Mouse (Mus musculus) myocyte (in vitro differentiated cells): ENCODE measurements around the gene Camk1. TPM values are rescaled to one million over a fixed set of nuclear protein-coding genes. Genes with fewer than 3 reads are reported as not detected.

ENCODE experiments used
- H3K27me3 ChIP-seq: one replicate; pipeline ENCODE4 v1.6.1; 2011; ENCODE audit not compliant: control insufficient read depth, insufficient read depth, insufficient read length
- H3K36me3 ChIP-seq: one replicate; pipeline ENCODE4 v1.6.1; 2011; ENCODE audit not compliant: control insufficient read depth, insufficient read depth
- H3K4me2 ChIP-seq: one replicate; pipeline ENCODE4 v1.6.1; 2011; ENCODE audit warnings: low read depth, control low read depth
- H3K4me3 ChIP-seq: one replicate; pipeline ENCODE4 v1.5.1; 2011; ENCODE audit warnings: mild to moderate bottlenecking, control low read depth, moderate library complexity
- H3K79me2 ChIP-seq: one replicate; pipeline ENCODE4 v1.6.1; 2011; ENCODE audit not compliant: control insufficient read depth, insufficient read depth
- H3ac ChIP-seq: one replicate; pipeline ENCODE4 v1.6.1; 2011; ENCODE audit not compliant: control insufficient read depth, insufficient read length
- CEBPB ChIP-seq: IDR thresholded peaks from 2 replicates; pipeline ENCODE4 v1.6.1; 2011; ENCODE audit warnings: mild to moderate bottlenecking, moderate library complexity; ENCODE audit not compliant: poor library complexity, insufficient read depth, severe bottlenecking
- E2F4 ChIP-seq: IDR thresholded peaks from one replicate; pipeline ENCODE4 v1.6.1; 2011; ENCODE audit warnings: mild to moderate bottlenecking, control low read depth, moderate library complexity; ENCODE audit not compliant: insufficient read depth
- MAX ChIP-seq: IDR thresholded peaks from one replicate; pipeline ENCODE4 v1.6.1; 2011; ENCODE audit warnings: low read depth, mild to moderate bottlenecking, control low read depth
- MYOD1 ChIP-seq, 3 experiments: IDR thresholded peaks; one replicate each; pipeline ENCODE4 v1.6.1; 2011; ENCODE audit warnings: control low read depth in 2 of 3, low read depth in 2 of 3, mild to moderate bottlenecking in 2 of 3, moderate library complexity in 1 of 3; ENCODE audit not compliant: insufficient read length in 2 of 3, control insufficient read depth in 1 of 3
- MYOG ChIP-seq, 3 experiments: IDR thresholded peaks; one replicate each; pipeline ENCODE4 v1.6.1; 2011; ENCODE audit warnings: control low read depth in 2 of 3, low read depth in 2 of 3, mild to moderate bottlenecking in 2 of 3; ENCODE audit not compliant: insufficient read length in 2 of 3, control insufficient read depth in 1 of 3, insufficient read depth in 1 of 3
- POLR2A ChIP-seq: IDR thresholded peaks from one replicate; pipeline ENCODE4 v1.6.1; 2011; ENCODE audit warnings: low read depth, mild to moderate bottlenecking, control low read depth, moderate library complexity; ENCODE audit not compliant: insufficient read length
- POLR2AphosphoS2 ChIP-seq: IDR thresholded peaks from one replicate; pipeline ENCODE4 v1.6.1; 2011; ENCODE audit warnings: low read depth, control low read depth; ENCODE audit not compliant: insufficient read length
- REST ChIP-seq: IDR thresholded peaks from one replicate; pipeline ENCODE4 v1.6.1; 2011; ENCODE audit warnings: mild to moderate bottlenecking, control low read depth, moderate library complexity; ENCODE audit not compliant: insufficient read depth, insufficient read length
- SRF ChIP-seq: IDR thresholded peaks from one replicate; pipeline ENCODE4 v1.6.1; 2011; ENCODE audit warnings: low read depth; ENCODE audit not compliant: control insufficient read depth, insufficient read length
- TCF12 ChIP-seq: IDR thresholded peaks from one replicate; pipeline ENCODE4 v1.6.1; 2011; ENCODE audit warnings: mild to moderate bottlenecking, control low read depth; ENCODE audit not compliant: poor library complexity, insufficient read depth, severe bottlenecking
- TCF3 ChIP-seq: IDR thresholded peaks from one replicate; pipeline ENCODE4 v1.6.1; 2011; ENCODE audit warnings: low read depth, control low read depth; ENCODE audit not compliant: insufficient read length
- USF1 ChIP-seq: IDR thresholded peaks from one replicate; pipeline ENCODE4 v1.6.1; 2011; ENCODE audit warnings: low read depth, mild to moderate bottlenecking, control low read depth, moderate library complexity
- polyA plus RNA-seq: library from polyadenylated mRNA; unstranded; fragments of >200 nt; fragmentation: generic; extraction: Trizol; gene quantifications from one replicate; pipeline ENCODE4 v1.2.1, GENCODE M21; 2012; ENCODE audit warnings: missing spikeins

Gene Camk1
- 44.5 TPM for polyA plus RNA-seq

- no peaks in the 10 kb centered on the region for H3K79me2 ChIP-seq
- peak within 1 kb of the TSS; percentile 14 for H3ac ChIP-seq
- H3K4me2 ChIP-seq = peak within 1 kb of the TSS; percentile 99
- no peaks in the 10 kb centered on the region for H3K36me3 ChIP-seq
- TF ChIP-seq POLR2A (peak; percentile 92), USF1 (no peak), CEBPB (no peak), MYOD1 (IDR thresholded peaks at IDR 0.05; ENCODE audit: control insufficient read depth in 1 of 3, insufficient read length in 2 of 3, low read depth in 2 of 3) (no peak), MYOG (IDR thresholded peaks at IDR 0.05; ENCODE audit: control insufficient read depth in 1 of 3, insufficient read depth in 1 of 3, insufficient read length in 2 of 3, low read depth in 2 of 3) (no peak), POLR2AphosphoS2 (peak; percentile 93), TCF3 (no peak), E2F4 (no peak), REST (no peak), MAX (no peak), SRF (no peak), TCF12 (no peak)
- no peaks in the 10 kb centered on the region for H3K27me3 ChIP-seq
- peak within 1 kb of the TSS; percentile 45 for H3K4me3 ChIP-seq
Measured at GRCm38 (mm10) chr6:113343177-113344092, at the start of gene Camk1. TSS of gene Camk1 (minus strand) at chr6:113343984.

- Histone ChIP-seq H3K4me2 (no peak overlapping the region), H3K27me3 (no peaks in the 10 kb centered on the region), H3K79me2 (no peaks in the 10 kb centered on the region), H3K36me3 (peaks cover 22% of the 10 kb centered on the region), H3K4me3 (no peak overlapping the region), H3ac (no peak overlapping the region)
- TF ChIP-seq POLR2AphosphoS2 (peak; percentile 61), TCF12 (no peak), E2F4 (no peak)
Measured at GRCm38 (mm10) chr6:113392387-113393071, 48.7 kb upstream of the Camk1 start.

GRCm38 (mm10) chr6:113392015-113392386 lies 48.2 kb upstream of the Camk1 start:
- Histone ChIP-seq H3K27me3 (no peaks in the 10 kb centered on the region), H3ac (no peak overlapping the region), H3K36me3 (peaks cover 27% of the 10 kb centered on the region), H3K4me2 (no peak overlapping the region), H3K79me2 (no peaks in the 10 kb centered on the region), H3K4me3 (no peak overlapping the region)
- no peak for TF ChIP-seq TCF3
- no peak for TF ChIP-seq POLR2A
- no peak for TF ChIP-seq MYOD1 (IDR thresholded peaks at IDR 0.05; ENCODE audit: control insufficient read depth in 1 of 3, insufficient read length in 2 of 3, low read depth in 2 of 3)
- no peak for TF ChIP-seq REST

GRCm38 (mm10) chr6:113390715-113391114 lies 46.9 kb upstream of the Camk1 start:
- no peaks in the 10 kb centered on the region for H3K27me3 ChIP-seq
- no peak overlapping the region for H3K4me2 ChIP-seq
- TF ChIP-seq CEBPB (no peak), POLR2AphosphoS2 (no peak), E2F4 (no peak), POLR2A (no peak), SRF (no peak)
- H3ac ChIP-seq = no peak overlapping the region
- peaks cover 34% of the 10 kb centered on the region for H3K36me3 ChIP-seq
- H3K79me2 ChIP-seq = no peaks in the 10 kb centered on the region
- no peak overlapping the region for H3K4me3 ChIP-seq

GRCm38 (mm10) chr6:113388960-113389359 lies 45.2 kb upstream of the Camk1 start, which contains the start of gene Ttll3:
TSS of gene Ttll3 (plus strand) at chr6:113389260.
- H3K4me3 ChIP-seq = no peak within 1 kb of the TSS
- no peak within 1 kb of the TSS for H3K4me2 ChIP-seq
- TF ChIP-seq CEBPB (no peak), USF1 (no peak), SRF (no peak), MAX (no peak), TCF12 (no peak), POLR2AphosphoS2 (no peak), E2F4 (no peak), TCF3 (no peak), MYOG (IDR thresholded peaks at IDR 0.05; ENCODE audit: control insufficient read depth in 1 of 3, insufficient read depth in 1 of 3, insufficient read length in 2 of 3, low read depth in 2 of 3) (no peak), MYOD1 (IDR thresholded peaks at IDR 0.05; ENCODE audit: control insufficient read depth in 1 of 3, insufficient read length in 2 of 3, low read depth in 2 of 3) (no peak), REST (no peak), POLR2A (no peak)
- H3K36me3 ChIP-seq = peaks cover 39% of the 10 kb centered on the region
- H3K79me2 ChIP-seq = no peaks in the 10 kb centered on the region
- H3ac ChIP-seq = no peak within 1 kb of the TSS
- no peaks in the 10 kb centered on the region for H3K27me3 ChIP-seq
